Mouse (Mus musculus): ENCODE data around the gene Gm45062.

- TF ChIP-seq POLR2A (IDR thresholded peaks at IDR 0.05; ENCODE audit: borderline replicate concordance, extremely low read depth, low read depth, low read length) (no peak), CTCF (IDR thresholded peaks at IDR 0.05; ENCODE audit: insufficient read depth, low read length) (no peak)
Observed at GRCm38 (mm10) chr6:8632701-8633100, 373.5 kb downstream of the Gm45062 start.
